Mouse (Mus musculus) gonadal fat pad, adult 2 months (tissue): Measurements from ENCODE around the gene Plekhm1. TPM values are rescaled to one million over a fixed set of nuclear protein-coding genes. Genes with fewer than 3 reads are reported as not detected.
A peak's percentile ranks its signal among the peaks of the same experiment; 100 is the strongest.
"Not testable (repeated sequence)": the region's sequence is repeated elsewhere in the genome, so short reads cannot be mapped to it uniquely, and the experiment has no call there.

Experiments used
- DNase-seq: peaks from one replicate; pipeline ENCODE4 v3.0.0-alpha.2; 2012; ENCODE audit warnings: low read depth
- polyA plus RNA-seq: library from polyadenylated mRNA; depleted of rRNA; stranded (reverse); fragments of >200 nt; gene quantifications from 2 replicates; pipeline ENCODE4 v1.2.3, GENCODE M21; 2012

Plekhm1 gene
- polyA plus RNA-seq, 1 experiment = 22.3 TPM

GRCm38 (mm10) chr11:103340130-103340529, 72.4 kb downstream of the Plekhm1 start:
- no peak for DNase-seq

DNA sequence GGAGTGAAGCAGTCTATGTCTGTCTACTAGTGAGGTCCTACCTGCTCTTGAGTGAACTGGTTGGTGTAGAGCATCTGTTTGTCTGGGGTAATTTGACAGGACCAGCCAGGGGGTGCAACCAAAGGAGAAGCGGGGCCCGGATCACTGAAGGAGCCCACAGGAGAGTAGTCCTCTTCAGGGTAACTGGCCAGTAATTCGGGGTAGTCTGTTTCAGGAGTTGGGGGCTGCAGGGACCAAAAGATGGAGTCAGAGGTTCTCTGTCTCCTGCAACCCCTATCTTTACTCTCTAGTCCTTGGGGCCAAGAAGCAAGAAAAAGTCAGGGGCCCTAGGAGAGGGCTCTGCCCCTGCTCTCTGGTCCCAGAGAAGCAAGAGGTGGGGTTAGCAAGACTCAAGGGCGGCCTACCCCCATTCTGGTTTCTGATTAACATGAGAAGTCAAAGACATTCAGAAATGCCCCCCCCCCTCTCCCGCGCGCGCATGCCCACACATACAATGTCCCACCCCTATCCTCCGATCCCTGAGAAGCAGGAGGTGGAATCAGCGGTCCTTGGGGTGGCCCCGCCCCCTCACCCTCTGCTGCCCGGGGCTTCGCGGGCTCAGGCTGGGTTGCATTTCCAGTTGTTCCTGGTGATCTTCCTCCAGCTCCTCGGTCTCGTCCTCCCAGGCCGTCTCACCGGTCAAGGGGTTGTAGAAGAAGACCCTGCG, 72.9 kb downstream of the Plekhm1 start:
- DNase-seq = no peak

DNA sequence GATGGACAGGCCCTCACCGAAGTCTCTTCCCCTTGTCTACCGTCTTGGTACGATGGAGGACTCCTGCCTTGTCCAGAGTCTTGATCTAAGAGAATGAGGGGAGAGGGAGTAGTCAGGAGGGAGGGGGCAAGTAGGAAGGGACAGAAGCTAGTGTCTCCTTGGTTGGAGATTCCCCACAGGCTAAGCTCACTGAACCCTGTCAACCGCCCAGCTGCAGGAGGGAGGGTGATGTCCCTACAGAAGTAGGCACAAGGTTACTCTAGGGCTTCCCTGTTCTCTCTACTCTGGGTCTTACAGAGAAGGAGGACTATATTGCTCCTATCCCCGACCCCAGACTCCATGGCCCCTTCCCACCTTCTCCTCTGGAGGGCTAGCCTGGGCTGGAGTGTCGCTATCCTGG, 73.8 kb downstream of the Plekhm1 start:
- no peak for DNase-seq

- DNase-seq = no peak
These were observed 74.4 kb downstream of the Plekhm1 start for GRCm38 (mm10) chr11:103338119-103338518.

DNA sequence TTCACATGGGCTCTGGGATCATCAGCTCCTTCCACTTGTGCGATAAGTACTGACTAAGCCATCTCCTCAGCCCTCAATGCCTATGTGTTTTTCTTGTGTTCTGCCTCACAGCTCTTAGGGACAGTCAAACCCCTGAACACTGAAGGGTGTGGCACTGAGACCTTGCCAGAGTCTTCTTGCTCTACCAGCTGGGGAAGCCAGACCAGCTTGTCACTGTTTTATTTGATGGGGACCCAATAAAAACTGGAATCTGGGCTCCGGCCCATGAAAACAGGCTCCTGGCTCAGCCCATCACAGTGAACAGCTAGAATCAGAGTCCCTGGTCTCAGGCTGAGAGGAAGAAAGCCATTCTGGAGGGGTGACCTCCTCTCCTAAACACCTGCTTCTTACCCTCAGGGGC, 75.3 kb downstream of the Plekhm1 start:
- peak; percentile 71 for DNase-seq

- DNase-seq = peak; percentile 71
These were observed 76.9 kb downstream of the Plekhm1 start for GRCm38 (mm10) chr11:103335561-103335960.

DNA sequence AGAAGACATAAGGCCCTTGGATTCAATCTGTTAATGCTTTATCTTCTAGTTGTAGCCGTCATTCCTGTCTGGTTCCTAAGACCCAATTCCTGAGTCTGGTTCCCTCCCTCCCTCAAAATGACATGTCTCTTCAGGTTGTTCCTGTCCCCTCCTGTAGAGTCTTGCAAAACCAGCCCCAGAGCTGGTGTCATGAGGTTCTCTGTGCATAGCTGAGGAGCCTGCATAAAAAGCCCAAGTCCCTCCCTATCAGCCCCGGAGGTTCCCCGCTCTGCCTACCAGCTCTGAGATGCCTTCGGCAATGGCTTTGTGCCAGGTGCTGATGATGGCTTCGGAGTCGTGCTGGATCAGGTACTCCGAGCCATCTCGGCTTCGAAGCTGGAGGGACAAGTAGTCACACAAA, 77.6 kb downstream of the Plekhm1 start:
- DNase-seq = peak; percentile 94

DNA sequence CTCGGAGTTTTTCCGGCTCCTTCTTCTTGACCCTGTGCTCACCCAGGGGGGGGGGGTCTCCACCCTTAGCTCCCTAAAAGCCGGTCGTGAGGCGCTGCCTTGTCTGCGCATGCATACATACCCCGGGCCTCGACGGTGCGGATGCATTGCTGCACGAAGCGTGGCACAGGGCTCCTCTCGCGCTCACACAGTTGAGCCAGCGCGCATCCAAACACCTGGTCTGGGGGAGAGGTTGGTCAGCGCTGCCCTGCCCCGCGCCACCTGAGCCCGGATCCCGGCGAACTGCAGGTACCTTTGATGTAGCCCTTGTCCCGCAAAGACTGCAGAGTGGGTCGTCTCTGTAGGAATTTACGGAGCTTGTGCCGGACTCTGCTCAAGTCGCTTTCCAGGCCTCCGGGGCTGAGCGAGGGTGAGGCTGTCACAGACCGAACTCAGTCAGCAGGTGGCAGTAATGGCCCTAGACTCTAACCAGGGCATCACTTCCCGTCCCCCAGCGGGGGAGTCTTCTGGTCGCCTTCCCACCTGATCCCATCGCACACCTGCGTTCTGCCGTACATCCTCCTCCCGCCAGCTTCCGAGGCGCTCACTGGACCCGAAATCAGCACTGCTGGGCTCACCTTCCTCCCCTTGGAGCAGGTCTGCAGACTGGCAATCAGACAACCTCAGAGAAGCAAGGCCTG, 78.6 kb downstream of the Plekhm1 start:
- DNase-seq = no peak

- no peak for DNase-seq
These were observed 79.4 kb downstream of the Plekhm1 start for GRCm38 (mm10) chr11:103332890-103333651.

DNA sequence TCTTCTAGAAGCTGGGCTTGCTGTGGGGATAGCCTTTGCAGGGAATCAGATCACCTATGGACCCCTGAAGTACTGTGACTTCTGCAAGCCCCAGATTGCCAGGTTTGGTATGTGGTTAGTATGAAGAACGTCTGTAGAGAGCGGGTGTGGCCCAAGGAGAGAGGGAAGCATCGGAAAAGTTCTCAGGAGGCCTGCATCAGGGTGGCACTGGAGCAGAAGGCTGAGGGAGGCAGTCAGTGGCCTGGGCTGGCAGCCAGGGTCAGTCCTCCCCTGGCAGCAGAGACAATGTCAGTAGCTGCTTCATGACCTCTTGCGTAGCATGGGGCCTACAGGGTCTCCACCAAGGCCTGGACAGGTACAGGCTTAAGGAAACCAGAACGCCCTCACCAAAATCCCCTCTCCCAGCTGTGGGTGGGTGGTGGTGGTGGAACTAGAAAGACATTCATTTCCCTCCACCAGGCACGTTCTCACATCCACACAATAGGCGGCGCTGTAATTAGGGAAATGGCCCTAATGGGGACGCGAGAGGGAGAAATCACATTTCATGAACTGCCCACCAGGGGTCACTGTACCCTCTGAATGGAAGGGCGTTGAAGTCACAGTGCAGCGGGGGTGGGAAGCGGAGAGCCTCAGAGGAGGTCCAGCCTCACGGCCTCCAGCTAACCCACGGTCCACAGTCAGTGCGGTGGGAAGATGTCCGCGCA, 80.1 kb downstream of the Plekhm1 start:
- no peak for DNase-seq

GRCm38 (mm10) chr11:103331502-103332185, 80.8 kb downstream of the Plekhm1 start:
- DNase-seq = no peak

- DNase-seq = no peak
These were observed 81.7 kb downstream of the Plekhm1 start for GRCm38 (mm10) chr11:103330651-103331319.

DNA sequence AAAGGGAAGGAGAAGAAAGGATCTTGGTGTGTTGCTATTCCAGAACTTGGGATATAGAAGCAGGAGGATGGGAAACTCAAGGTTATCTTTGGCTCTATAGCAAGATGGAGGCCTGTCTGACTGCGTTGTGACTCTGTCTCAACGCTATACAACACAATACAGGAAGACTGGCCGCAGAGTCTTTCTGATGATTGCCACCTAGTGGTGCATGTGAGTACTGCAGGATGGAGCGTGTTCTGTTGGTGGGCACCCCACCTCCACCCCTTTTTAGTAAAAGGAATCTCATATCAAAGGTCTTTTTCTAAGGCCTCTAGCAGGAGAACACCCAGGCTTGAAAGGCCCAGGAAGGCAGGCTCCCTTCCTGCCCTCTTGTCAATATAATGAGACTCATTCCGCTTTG, 85.5 kb downstream of the Plekhm1 start:
- DNase-seq = no peak

DNA sequence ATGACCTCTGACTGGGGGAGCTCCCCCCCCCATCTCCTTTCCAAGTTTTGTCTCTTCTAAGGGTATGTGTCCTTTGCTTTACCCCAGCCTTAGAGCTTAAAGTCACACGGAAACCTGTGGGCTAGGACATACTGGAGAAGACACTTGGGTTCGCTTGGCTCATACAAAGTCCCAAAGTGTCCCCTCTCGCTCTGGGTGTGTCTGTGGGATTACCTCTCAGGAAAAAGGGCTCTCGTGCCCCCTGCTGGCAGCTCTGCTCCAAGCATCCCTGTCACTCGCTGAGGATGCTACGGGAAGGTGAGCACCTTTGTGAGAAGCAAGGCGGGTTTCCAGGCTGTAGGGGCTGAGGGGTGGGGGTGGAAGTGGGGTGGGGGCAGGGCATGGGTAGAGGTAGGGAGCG, 87.3 kb downstream of the Plekhm1 start:
- no peak for DNase-seq

- no peak for DNase-seq
These were observed 87.8 kb downstream of the Plekhm1 start for GRCm38 (mm10) chr11:103324723-103325122.

GRCm38 (mm10) chr11:103322832-103323231, 89.7 kb downstream of the Plekhm1 start:
- not testable (repeated sequence) for DNase-seq

GRCm38 (mm10) chr11:103320646-103321045, 91.8 kb downstream of the Plekhm1 start:
- no peak for DNase-seq

GRCm38 (mm10) chr11:103320196-103320595, 92.3 kb downstream of the Plekhm1 start:
- no peak for DNase-seq

DNA sequence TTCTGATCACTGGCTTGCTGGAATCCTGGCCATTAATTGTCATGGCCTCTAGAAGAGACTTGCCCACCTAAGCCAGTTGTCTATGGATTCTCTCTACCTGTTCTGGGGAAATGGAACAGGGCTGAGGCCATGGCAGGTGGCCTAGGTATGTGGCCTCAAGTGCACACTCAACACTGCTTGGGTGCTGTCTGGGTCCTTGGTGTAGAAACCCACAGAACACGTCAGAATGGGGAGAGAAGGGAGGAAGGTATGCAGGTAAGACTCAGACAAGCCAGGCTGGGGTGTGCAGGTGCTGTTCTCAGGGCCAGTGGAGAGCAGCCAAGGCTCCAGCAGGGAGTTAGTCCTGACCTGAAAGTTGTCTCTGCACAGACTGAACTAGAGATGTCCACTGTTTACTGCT, 94.4 kb downstream of the Plekhm1 start:
- DNase-seq = no peak

- no peak for DNase-seq
These were observed 97.1 kb downstream of the Plekhm1 start for GRCm38 (mm10) chr11:103315379-103315778.
